9 mouse cellular contexts compared by ENCODE assay signal in genomic region chr15:85672931-85673330, GRCm38 (mm10).
DNase-seq lines count a peak whose midpoint lies in the region; ATAC-seq and TF ChIP-seq lines count a peak whose summit lies in the region.
"Had no signal": no experiment of that assay in that cellular context is flagged by ENCODE, and none has a peak within 500 bp of the region (broad histone marks: within the 10 kb centered on the region; RNA-seq: fewer than 3 reads in every experiment).

No protein-coding gene starts in this region.

- intact Hi-C loops in heart, adult 2 months (cut with DNase I): loop anchor here (2.0 kb wide), 1 partner anchor 36 kb away; no protein-coding TSS in a partner anchor

- WGBS in heart, adult 2 months: 8% methylated on average over 3 of the region's 3 CpGs
- 19% methylated on average over 3 of the region's 3 CpGs for whole genome bisulfite sequencing in lung, postnatal 0 days
- WGBS in intestine, embryonic 14.5 days: 80% methylated on average over 3 of the region's 3 CpGs
- 13% methylated on average over 3 of the region's 3 CpGs for WGBS in small intestine, adult 2 months

- TF ChIP-seq EP300 in heart, adult 2 months (IDR thresholded peaks at IDR 0.05; ENCODE audit: insufficient read depth, low read depth, low read length): no peak
- TF ChIP-seq EP300 in lung, postnatal 0 days (IDR thresholded peaks at IDR 0.05): no peak

- peaks cover 20% of the 10 kb centered on the region for H3K79me2 ChIP-seq in heart, adult 2 months (replicated peaks; ENCODE audit: control insufficient read depth, insufficient read depth, low read length)

- no peak for TF ChIP-seq POLR2A in heart, adult 2 months (IDR thresholded peaks at IDR 0.05; ENCODE audit: insufficient read depth, low read depth, low read length)
- TF ChIP-seq POLR2A in small intestine, adult 2 months (IDR thresholded peaks at IDR 0.05; ENCODE audit: low read depth, low read length): no peak

- no peaks in the 10 kb centered on the region for H3K27me3 ChIP-seq in heart, adult 2 months (ENCODE audit: control insufficient read depth, insufficient read depth, low read length)
- H3K27me3 ChIP-seq in lung, postnatal 0 days (replicated peaks; ENCODE audit: insufficient read depth, low read length): no peaks in the 10 kb centered on the region
- H3K27me3 ChIP-seq in intestine, embryonic 14.5 days (replicated peaks; ENCODE audit: control insufficient read depth, insufficient read depth, low read length): peaks cover 51% of the 10 kb centered on the region
- no peaks in the 10 kb centered on the region for H3K27me3 ChIP-seq in small intestine, adult 2 months (ENCODE audit: control insufficient read depth, insufficient read depth, low read length)
- H3K27me3 ChIP-seq: CH12.LX had no signal

- peak overlapping the region; percentile 72 for H3K4me3 ChIP-seq in heart, adult 2 months
- H3K4me3 ChIP-seq in lung, postnatal 0 days (ENCODE audit: low read depth, low read length): peak overlapping the region; percentile 94
- peak overlapping the region; percentile 61 for H3K4me3 ChIP-seq in intestine, embryonic 14.5 days (ENCODE audit: low read depth, low read length)
- H3K4me3 ChIP-seq in small intestine, adult 2 months (ENCODE audit: low read depth, low read length): peak overlapping the region; percentile 51

- peaks cover 28% of the 10 kb centered on the region for H3K4me1 ChIP-seq in heart, adult 2 months (ENCODE audit: control insufficient read depth, insufficient read depth, low read length)
- H3K4me1 ChIP-seq in lung, postnatal 0 days (ENCODE audit: insufficient read depth, low read depth, low read length): peaks cover 23% of the 10 kb centered on the region
- H3K4me1 ChIP-seq in intestine, embryonic 14.5 days (replicated peaks; ENCODE audit: control insufficient read depth, insufficient read depth, low read length): peaks cover 15% of the 10 kb centered on the region; the same call in 1 of the 2 replicates
- H3K4me1 ChIP-seq in small intestine, adult 2 months (ENCODE audit: control insufficient read depth, insufficient read depth, insufficient read length, low read length): peaks cover 20% of the 10 kb centered on the region

- no peaks in the 10 kb centered on the region for H3K9me3 ChIP-seq in lung, postnatal 0 days (ENCODE audit: low read length)
- no peaks in the 10 kb centered on the region for H3K9me3 ChIP-seq in intestine, embryonic 14.5 days (ENCODE audit: control insufficient read depth, low read length)

- TF ChIP-seq CTCF in heart, adult 2 months (IDR thresholded peaks at IDR 0.05): no peak
- TF ChIP-seq CTCF in lung, postnatal 0 days (IDR thresholded peaks at IDR 0.05): no peak
- no peak for TF ChIP-seq CTCF in small intestine, adult 2 months (IDR thresholded peaks at IDR 0.05; ENCODE audit: extremely low read depth, insufficient read length, insufficient replicate concordance, low read depth, low read length)

- H3K27ac ChIP-seq in heart, adult 2 months: peak overlapping the region; percentile 100
- no peak overlapping the region; the same call in 1 of the 2 replicates for H3K27ac ChIP-seq in lung, postnatal 0 days (ENCODE audit: low read length)
- H3K27ac ChIP-seq in intestine, embryonic 14.5 days (ENCODE audit: low read depth): no peak overlapping the region
- H3K27ac ChIP-seq in small intestine, adult 2 months (ENCODE audit: insufficient read depth, low read depth, low read length): peak overlapping the region; percentile 99

- no peak for DNase-seq in heart, adult 2 months
- DNase-seq in heart, postnatal 4 days: no peak
- DNase-seq in lung, postnatal 0 days (ENCODE audit: low spot score): no peak
- DNase-seq in lung, postnatal 10 days: no peak
- no peak for DNase-seq in intestine, embryonic 14.5 days (ENCODE audit: low spot score)
- DNase-seq in cerebellum, adult 8-10 months: no peak
- no peak for DNase-seq in left cerebral cortex, adult 18-20 months (ENCODE audit: low spot score in 2 of 2)

- peaks cover 27% of the 10 kb centered on the region for H3K36me3 ChIP-seq in heart, adult 2 months (ENCODE audit: control insufficient read depth, insufficient read depth, low read length)
- no peaks in the 10 kb centered on the region for H3K36me3 ChIP-seq in lung, postnatal 0 days (ENCODE audit: insufficient read depth, low read length)
- H3K36me3 ChIP-seq in intestine, embryonic 14.5 days (ENCODE audit: control insufficient read depth, insufficient read depth, low read length): 0 out of 2 replicates have a peak, but pooled peaks cover 3% of the 10 kb centered on the region
- H3K36me3 ChIP-seq in small intestine, adult 2 months (ENCODE audit: control insufficient read depth, insufficient read depth, low read length): peaks cover 8% of the 10 kb centered on the region

- ATAC-seq in lung, postnatal 0 days: no peak
- ATAC-seq in intestine, embryonic 14.5 days (replicated peaks; ENCODE audit: low FRiP score, low TSS enrichment, low read depth): no peak

- H3K4me2 ChIP-seq in lung, postnatal 0 days (replicated peaks; ENCODE audit: low read depth, low read length): peak overlapping the region; percentile 83
- H3K4me2 ChIP-seq in intestine, embryonic 14.5 days (ENCODE audit: low read length): peak overlapping the region; percentile 80

- peak overlapping the region; percentile 74 for H3K9ac ChIP-seq in heart, adult 2 months (ENCODE audit: low read depth, low read length)
- peak overlapping the region; percentile 89 for H3K9ac ChIP-seq in lung, postnatal 0 days (replicated peaks; ENCODE audit: low read depth)
- peak overlapping the region; percentile 83 for H3K9ac ChIP-seq in intestine, embryonic 14.5 days (ENCODE audit: low read length)

Comparison
In these comparisons a context has a peak if more than half of its experiments do, and no peak if none do; other contexts are left out.
1. H3K27ac ChIP-seq: peak in heart, adult 2 months (single experiment) and small intestine, adult 2 months (single experiment); none in lung, postnatal 0 days (single experiment) and intestine, embryonic 14.5 days (single experiment).
2. Peak in every context shown above with its lines, with median percentiles within 50 percentile points of each other: H3K4me3 ChIP-seq and H3K9ac ChIP-seq.